Mouse (Mus musculus) thymus, adult 18-20 months (tissue): Measurements from ENCODE around the gene Tmem199.
"Not testable (repeated sequence)": the region's sequence is repeated elsewhere in the genome, so short reads cannot be mapped to it uniquely, and the experiment has no call there.

Experiments
- DNase-seq, 2 experiments: peaks; one replicate each; pipeline ENCODE4 v3.0.0; 2022; ENCODE audit warnings: mixed read lengths in 2 of 2

The Tmem199 gene

DNA sequence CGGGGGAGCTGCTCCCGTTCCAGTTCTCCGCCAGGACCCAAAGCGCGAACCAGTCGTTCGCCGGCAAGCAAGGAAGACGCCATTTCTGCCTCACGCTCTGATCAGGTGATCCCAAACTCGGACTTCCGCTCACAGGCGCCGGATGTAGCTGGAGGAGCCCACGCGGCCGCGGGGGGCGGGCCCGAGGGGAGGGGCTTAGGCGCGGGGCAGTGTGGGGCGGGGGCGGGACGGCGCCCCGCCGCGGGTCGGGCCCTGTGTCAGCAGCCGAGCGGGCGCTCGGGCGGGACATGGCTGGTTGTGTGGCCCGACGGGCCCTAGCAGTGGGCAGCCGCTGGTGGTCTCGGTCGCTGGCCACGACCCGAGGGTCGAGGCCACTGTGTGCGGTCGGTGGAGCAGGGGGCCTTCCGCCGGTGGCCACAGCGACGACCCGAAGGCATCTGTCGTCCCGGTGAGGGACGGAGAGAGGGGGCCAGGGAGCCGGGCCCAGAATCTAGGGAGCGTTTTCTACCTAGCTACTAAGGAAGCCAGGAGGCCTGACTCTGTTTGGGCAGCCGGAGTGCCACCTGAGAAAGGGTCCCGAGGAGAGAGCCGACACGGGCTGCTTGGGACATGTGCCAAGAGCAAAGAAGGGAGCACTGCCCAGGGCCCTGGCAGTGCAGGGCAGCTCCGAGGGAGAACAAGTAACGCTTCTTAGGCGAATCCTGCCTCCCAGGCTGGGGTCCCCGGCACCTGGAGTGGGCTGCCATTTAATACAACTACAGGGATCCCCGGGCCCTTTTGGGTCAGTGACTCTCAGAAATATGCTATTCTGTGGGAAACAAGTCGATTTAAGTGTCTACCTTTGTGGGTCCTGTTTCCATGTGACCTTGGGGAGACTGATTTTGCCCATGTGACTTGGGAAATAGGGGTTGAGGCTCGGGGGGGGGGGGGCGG is at the start of gene Tmem199, which contains the start of gene Poldip2:
Gene Tmem199, minus strand, starts transcription at position 148 of the 933 bp plus-strand sequence.
Gene Poldip2, plus strand, starts transcription at position 169 of the 933 bp plus-strand sequence.
- DNase-seq = peak; percentile 81 to 84

DNA sequence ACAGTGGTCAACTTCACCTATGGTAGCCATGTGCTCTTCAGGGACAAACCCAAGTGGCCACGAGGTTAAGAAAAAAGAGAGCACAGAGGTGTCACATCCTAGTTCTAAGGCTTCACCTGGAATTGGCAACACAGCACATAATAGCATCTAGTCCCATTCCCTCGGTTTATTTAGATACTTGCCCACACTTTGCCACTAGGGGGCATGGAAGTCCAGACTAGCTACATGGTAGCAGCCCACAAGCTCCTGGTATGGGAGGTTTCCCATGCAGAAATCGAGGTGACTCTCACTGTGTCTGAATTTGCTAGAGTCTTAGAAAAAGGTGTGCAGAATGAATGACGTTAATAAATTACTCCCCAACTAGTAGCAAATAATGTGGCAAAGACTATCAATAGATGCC is 48.5 kb upstream of the Tmem199 start:
- DNase-seq = peak in 1 of 2 experiments; percentile 28

DNA sequence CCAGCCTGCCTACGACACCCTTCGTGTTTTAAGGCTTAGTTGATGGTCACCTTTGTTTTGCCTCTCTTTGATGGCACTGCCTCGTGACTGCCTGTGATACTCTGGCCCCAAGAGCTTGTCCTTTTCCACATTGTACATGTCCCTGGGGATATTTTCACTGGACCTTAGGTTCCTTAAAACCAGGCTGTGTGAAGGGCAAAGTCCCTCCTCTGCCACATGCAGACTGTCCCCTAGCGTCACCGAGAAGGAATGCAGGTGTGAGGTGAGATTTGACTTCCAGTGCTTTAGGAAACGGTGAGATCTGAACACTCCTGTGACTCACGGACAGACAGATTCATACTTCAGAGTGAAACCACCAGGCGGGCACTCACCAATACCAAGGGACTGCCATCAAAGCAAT is 45.3 kb upstream of the Tmem199 start:
- no peak for DNase-seq

DNA sequence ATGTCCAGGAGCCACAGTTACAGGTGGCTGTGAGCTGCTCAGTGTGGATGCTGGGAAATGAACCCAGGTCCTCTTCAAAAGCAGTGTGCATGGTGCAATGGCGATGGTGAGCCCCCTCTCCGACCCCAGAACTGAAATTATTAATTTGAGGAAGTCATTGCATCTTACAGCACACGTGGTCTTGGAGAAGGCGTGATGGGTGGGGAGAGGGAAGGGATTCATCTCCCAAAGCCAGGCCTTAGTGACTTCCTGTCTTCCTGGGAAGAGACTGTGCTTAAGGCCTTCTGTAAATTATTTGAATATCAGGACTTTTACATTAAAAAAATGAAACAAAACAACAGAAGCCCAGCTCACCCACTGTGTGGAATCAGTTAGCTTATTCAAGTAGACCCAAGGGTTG is 44.1 kb upstream of the Tmem199 start:
- DNase-seq = no peak

DNA sequence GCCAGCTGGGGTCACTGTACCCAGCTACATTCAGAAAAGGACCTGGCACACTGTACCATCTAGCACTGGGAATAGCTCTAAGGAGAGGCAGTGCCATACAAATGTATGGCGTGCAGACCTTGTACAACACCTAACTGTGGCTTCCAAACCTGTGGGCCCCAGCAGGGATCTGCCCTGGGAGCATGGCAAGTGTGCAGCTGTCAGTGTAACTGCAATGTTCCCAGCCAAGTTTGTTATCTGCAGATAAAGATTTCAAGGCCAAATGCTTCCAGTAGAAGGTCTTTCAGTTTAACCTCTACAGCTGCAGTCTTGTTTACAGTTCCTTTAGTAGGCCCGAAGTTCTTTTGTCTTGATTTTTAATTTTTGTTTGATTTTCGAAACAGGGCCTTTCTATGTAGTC is 43.7 kb upstream of the Tmem199 start:
- DNase-seq = no peak

DNA sequence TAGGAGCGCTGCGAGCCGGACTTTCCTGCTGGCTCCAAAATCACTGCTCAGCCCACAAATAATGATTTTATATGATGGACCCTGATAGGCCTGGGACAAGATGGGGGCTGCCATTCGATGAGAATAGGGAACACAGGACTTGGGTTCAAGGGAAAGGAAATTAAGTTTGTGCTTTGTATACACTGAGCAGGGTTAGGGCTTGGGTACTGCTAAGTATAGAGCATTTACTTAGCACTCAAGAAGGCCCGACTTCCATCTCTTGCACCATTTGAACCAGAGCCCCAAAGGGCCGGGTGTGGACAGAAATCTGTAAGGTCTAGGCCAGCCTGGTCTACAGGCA is 39.1 kb upstream of the Tmem199 start:
- DNase-seq = no peak

DNA sequence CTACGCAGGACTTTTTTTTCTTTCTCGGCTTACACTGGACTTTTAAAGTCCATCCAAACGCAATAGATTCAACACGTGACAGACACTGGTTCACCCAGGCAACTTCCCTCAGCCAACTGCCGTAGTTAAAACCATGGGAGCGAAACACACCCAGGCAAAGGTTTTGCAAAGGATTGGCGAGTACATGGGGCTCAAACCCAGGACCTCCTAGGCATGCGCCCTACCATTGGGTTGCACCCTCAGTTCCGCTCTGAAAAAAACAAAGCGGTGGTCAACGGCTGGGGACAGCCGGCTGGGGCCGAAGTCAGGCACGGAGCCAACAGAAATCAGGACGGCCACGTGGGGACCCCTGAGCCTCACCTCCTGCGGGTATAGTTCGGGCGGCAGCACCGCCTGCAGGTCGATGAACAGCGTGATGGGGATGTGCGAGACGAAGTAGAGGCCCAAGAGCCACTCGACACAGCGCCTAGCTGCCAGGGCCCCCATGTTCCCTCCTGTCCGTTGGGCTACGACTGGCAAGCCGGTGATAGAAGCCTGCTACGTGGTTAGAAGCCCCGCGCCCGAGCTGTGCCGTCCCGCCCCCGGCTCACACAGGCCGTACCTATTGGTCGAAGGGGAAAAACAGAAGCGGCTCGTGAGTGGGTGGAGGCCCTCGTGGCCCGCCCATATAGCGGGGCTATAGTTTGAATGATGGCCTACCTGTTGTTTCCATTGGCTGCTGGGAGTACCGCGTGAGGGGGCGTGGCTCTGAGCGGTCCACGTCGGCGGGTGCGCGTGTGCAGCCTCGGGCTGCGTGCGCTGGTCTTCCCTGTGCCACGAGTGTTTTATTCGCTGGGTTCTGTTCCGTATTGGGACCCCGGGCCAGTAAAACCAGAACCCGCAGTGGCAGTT is 38.4 kb upstream of the Tmem199 start, which contains the start of gene Tmem97:
Gene Tmem97, minus strand, starts transcription at position 610 of the 891 bp plus-strand sequence.
- peak; percentile 94 to 96 for DNase-seq

DNA sequence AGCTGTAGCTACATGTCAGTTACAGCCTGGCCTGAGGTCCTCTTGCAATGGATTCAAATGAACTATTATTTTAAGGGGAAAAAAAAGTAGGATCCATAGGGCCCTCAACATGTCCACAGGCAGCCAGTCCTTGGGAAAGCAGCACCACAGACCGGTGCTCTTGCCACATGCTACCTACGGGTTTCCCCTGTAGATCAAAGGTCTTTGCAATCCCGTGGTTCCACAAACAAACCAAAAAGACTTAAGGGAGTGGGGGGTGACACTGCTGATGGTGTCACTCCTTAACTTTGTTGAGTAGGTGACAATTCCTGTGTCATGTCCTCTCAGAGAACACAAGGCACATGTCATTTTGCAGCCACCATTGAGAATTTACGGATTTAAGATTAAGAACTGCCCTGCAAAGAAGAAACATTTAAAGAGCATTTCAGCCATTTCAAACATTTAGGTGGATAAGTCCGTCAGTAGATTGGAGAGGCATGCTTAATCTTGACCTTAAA is 37.6 kb upstream of the Tmem199 start:
- DNase-seq = no peak

DNA sequence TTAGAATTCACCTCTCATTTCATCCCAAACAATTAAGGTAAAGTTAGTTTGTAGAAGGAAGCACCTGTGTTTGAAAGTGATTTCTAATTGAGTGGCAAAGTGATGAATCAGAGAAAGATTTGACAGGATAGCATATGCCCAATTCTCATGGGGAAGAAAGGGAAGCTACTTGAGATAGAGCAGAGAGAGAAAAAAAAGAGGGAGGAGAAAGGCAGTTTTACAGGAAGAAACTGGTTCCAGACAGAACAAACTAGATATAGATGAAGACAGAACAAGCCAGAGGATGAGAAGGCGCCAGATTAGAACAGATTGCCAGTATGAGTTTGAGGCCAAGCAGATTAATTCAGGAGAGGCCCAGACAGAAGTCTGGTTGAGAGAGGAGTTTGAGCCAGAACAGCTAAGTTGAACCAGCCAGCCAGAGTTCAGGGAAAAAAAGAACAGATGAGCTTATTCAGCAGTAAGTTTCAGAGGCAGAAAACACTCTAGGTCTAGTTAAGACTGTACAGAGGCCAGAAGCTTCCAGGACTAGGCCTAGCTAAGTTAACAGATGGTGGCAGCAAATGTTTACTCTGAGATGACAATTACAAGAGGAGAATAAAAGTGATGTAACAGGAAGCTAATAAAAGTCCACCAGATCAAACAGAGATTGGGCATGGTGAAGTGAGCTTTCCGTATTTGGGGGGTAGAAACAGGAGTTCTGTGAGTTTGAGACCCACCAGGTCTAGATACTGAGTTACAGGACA is 35.9 kb upstream of the Tmem199 start:
- DNase-seq = no peak

DNA sequence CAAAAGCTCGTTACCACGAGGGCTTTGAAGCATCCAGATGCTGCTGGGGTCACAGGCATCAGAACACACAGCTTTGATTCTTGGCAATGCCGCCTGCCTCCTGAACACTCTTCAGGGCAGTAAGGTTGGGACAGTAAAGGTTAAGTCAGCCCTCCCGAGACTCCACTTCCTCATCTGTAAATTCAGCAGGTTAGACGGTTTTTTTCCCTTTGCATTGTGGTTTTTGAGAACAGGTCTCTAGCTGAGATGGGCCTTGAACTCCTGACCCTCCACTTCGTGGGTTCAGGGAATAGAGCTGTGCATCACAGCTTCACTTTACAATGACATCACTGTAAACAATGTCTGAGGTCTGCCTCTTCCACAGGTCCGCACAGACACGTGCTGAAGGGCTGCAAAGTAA is 33.2 kb upstream of the Tmem199 start:
- DNase-seq = no peak

DNA sequence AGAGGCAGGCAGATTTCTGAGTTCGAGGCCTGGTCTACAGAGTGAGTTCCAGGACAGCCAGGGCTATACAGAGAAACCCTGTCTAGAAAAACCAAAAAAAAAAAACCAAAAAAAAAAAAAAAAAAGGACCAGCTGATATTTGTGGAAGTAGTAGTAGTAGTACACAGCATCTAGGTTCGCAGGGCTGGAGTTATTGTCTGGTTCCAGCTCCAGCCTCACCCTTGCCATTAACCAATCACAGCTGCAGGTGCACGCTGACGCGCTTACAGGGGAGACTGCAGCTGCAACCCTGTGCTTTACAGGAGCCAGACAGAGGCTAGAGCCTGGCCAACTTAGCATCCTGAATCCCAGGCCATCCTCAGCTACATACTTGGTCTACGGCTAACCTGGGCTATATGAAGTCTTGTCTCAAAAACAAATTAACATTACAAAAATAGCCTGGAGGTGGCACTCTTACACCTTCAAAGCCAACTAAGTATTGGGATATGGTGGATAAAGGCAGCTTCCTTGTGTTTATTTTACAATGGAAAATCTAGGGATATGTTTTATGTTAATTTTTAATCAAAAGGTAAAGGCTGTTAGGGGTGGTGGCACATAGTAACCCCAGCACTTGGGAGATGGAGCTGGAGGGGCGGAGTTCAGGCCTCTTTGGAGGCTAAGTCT is 32.6 kb upstream of the Tmem199 start:
- no peak for DNase-seq

DNA sequence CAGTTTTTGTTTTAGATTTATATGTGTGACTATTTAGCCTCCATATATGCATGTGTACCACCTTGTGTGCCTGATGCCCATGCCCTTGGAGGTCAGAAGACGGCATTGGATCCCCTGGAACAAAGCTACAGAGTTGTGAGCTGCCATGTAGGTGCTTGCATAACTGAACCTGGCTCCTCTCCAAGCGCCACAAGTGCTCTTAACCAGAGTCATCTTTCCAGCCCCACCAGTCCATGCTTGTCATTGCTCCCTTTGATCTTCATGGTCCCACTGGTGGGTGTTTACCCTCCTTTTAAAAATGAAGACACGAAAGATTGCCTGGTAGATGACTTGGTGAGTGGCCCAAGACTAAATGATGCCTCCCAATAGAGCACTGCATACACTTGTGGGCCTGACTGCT is 28.4 kb upstream of the Tmem199 start:
- no peak for DNase-seq

DNA sequence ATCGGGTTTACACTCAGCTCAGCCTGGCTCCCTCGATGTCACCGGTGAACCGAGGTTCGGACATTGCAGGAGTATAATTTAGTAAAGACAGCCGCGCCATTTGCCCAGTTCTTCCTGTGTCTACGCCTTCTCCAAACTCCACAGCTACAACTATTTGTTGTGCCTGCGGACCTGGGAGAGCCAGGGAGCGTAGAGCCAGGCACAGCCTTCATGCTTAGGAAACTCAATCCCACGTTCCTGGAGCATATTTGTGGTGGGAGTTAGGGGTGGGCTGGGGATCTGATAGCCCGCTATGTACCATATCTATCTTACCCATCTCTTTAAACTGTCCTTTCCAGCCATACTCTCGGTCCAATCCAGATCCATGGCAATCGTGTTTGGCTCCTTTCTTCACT is 24.7 kb upstream of the Tmem199 start:
- no peak for DNase-seq

DNA sequence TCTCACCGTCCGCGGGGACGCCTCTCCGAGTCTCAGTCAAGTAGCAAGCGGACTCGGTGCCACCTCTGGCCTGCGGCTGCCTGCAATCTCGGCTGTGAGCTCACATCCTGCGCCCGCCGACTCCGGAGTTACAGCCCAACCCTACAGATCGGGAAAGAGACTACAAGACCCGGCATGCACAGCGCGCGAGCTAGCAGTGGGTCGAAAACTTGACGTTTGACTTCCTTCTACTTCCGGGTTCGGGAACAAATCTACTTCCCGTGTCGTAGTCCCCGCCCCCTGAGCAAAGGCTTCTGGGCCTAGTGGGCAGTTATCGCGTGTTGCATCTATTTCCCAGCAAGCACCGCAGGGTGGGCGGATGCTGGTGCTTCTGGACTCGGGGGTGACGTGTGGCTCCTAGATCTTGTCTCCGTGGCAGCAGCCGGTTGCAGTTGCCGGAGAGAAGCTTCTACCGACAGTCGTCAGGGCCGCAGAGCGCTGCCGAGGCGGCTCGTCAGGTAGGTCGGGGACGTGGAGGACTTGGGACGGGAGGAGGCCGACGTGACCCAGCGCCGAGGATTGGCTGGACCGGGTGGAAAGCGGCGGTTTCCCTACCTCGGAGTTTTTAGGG is 24.2 kb upstream of the Tmem199 start, which contains the start of the genes Tnfaip1 and Ift20:
Gene Tnfaip1, minus strand, starts transcription at position 253 of the 610 bp plus-strand sequence.
Gene Ift20, plus strand, starts transcription at position 282 of the 610 bp plus-strand sequence.
- DNase-seq = peak; percentile 97 to 99

DNA sequence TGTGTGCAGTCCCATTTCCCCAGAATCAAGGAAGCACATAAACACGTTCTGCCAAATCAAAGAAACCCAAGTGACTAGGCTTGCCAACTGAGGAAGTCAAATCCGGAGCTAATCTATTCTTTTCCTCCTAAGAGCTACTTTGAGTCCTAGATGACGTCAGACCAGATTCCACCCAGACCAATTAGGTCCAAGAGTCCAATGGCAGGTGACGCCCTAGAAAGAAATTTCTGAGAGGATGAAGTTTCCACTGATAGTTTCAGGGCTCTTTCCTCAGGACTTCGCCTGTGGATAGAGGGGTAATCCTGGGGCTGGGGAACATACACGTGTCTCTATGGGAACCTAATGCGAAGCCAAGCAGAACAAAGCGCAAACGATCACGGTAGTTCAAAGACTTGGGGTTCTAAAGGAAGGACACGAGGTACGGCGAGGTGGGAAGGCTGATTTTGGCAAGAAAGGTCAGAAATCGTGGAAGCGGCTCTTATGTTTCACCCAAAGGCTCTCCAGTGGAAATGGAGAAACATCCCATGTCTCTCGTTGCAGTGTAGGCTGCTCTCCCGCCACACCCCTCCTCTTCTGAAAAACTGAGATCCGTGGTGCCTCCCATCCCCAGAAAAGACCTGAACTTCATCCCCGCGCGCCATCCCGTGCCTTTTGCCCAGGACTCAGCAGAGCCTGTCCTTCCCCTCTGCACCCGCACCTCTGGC is 23.6 kb upstream of the Tmem199 start:
- no peak for DNase-seq

DNA sequence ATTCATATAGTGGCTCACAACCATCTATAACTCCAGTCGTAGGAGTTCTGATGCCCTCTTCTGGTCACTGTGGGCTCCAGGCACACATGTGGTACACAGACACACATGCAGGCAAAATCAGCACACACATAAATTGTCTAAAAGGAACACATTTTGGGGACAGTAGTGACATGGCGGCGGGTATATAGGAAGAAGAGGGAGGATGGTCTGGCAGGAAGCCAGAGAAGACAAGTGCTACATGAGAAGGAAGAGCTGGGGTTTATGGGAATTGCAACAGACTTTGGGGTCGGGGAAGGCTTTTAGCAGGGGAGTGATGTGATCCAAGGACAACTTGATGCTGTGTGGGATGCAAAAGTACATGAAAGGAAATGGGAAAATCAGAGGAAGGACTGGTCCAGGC is 22.5 kb upstream of the Tmem199 start:
- DNase-seq = no peak

DNA sequence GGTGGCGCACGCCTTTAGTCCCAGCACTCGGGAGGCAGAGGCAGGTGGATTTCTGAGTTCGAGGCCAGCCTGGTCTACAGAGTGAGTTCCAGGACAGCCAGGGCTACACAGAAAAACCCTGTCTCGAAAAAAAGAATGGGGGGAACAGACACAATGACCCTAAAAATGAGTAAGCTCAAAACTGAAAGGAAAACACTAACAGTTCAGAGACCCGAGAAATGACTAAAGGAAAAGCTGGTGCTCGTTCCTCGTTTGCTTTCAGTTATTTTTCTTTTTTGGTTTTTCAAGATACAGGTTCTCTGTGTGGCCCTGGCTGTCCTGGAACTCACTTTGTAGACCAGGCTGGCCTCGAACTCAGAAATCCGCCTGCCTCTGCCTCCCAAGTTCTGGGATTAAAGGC is 19.5 kb upstream of the Tmem199 start:
- not testable (repeated sequence) for DNase-seq

DNA sequence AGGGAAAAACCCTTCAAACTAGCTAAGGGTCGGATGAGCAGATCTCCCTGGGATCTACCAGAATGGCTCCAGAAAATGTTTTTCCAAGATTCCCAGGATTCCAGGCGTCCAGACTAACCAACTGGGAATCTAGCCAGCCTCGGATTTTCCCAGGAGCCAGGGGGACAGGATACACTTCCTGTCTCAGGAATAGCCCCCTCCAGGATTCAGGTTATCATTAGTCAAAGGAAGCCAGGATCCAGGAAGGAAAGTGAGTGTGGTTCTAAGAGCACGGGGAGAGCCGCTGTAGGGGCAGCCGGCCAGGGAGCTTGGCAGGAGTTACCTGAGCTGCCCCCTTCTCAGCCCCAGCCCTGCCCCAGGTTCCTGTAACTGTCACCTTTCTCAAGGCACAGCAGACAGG is 19.1 kb upstream of the Tmem199 start:
- DNase-seq = no peak

DNA sequence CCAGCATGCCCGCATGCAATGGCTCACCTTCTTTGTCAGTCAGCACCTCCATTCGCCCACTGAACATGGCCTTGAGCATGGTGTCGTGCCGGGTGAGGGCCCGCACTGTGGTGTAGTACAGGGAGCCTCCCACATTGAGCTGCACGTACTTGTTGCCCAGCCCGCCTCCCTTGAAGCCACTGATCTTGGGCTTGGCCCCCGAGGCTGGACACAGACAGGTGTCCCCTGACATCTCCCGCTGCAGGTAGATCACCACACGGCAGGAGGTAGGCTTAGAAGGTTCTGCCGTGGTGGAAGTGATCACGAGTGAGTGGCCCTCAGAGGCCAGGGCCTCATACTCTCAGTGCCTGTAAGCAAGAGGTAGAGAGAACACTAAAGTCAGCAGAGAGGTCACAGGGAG is 18.0 kb upstream of the Tmem199 start:
- DNase-seq = no peak

DNA sequence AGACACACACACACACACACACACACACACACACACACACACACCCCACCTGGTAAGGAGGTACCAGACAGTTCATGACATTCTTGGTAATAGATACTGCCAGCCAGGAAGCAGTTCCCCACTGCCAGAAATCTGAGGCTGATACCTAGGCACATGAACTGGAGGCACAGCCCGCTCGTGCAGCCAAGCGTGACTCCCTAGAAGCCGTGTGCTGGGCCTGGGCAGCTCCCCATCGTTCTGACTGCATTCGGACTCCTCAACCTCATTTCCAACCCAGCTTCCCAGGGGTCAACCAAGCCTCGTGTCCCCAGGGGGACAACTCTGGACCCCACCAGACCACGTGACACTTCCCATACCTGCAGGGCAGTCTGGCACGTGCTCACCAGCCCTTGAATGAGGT is 16.7 kb upstream of the Tmem199 start:
- no peak for DNase-seq

DNA sequence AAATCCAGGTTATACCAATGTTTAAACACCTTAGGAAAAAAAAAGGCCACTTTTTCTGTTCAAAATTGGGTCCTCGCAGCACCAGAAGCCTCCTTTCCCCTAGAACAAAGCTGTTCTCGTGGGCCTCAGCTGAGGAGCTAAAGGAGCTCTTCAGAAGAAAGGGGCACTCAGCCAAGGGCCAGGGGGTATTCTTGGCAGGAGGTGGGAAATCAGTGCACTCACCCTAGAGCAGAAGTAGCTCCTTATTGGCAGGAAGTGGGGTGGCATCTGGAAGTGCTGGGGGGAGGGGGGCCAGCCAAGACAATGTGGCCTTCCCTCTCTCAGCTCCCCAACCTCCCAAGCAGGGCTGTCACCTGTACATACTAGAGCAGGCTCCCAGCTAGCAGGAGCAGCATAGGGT is 12.9 kb upstream of the Tmem199 start:
- no peak for DNase-seq
